Mouse (Mus musculus) hindbrain, embryonic 13.5 days (tissue): ENCODE measurements around the gene Gm16442. TPM values are rescaled to one million over a fixed set of nuclear protein-coding genes. Genes with fewer than 3 reads are reported as not detected.
"Not testable (repeated sequence)": the region's sequence is repeated elsewhere in the genome, so short reads cannot be mapped to it uniquely, and the experiment has no call there.

Source experiments
- ATAC-seq: fragments of 200-750 bp; cut with Nextera tagmentation; 2 replicates; pipeline ENCODE4 v1.8.0; 2017; ENCODE audit warnings: moderate TSS enrichment; ENCODE audit not compliant: low FRiP score
- H3K27ac ChIP-seq: fragments of 300-500 bp; sonication (generic); 2 replicates; pipeline ENCODE4 v1.5.1; 2015; ENCODE audit warnings: inconsistent platforms, mild to moderate bottlenecking, moderate library complexity
- H3K27me3 ChIP-seq: fragments of 300-500 bp; sonication (generic); 2 replicates; pipeline ENCODE4 v1.6.1; 2015; ENCODE audit warnings: mild to moderate bottlenecking, inconsistent platforms
- H3K36me3 ChIP-seq: fragments of 300-500 bp; sonication (generic); 2 replicates; pipeline ENCODE4 v1.6.1; 2015; ENCODE audit warnings: mild to moderate bottlenecking, inconsistent platforms
- H3K4me1 ChIP-seq: fragments of 300-500 bp; sonication (generic); replicated peaks from 2 replicates; pipeline ENCODE4 v1.6.1; 2015; ENCODE audit warnings: inconsistent platforms
- H3K4me2 ChIP-seq: fragments of 300-500 bp; sonication (generic); 2 replicates; pipeline ENCODE4 v1.6.1; 2015; ENCODE audit warnings: inconsistent platforms, mild to moderate bottlenecking, moderate library complexity
- H3K4me3 ChIP-seq: fragments of 300-500 bp; sonication (generic); 2 replicates; pipeline ENCODE4 v1.5.1; 2015; ENCODE audit warnings: mild to moderate bottlenecking, inconsistent platforms
- H3K9ac ChIP-seq: fragments of 300-500 bp; sonication (generic); 2 replicates; pipeline ENCODE4 v1.6.1; 2015; ENCODE audit warnings: mild to moderate bottlenecking, inconsistent platforms
- H3K9me3 ChIP-seq: fragments of 300-500 bp; sonication (generic); 2 replicates; pipeline ENCODE4 v1.6.1; 2016; ENCODE audit warnings: inconsistent platforms
- WGBS: fragments of 180-500 bp; shearing (Covaris S2); methylation state at CpG from one replicate; pipeline ENCODE4 v1.1.7; 2015; 5-methylcytosine and 5-hydroxymethylcytosine counted together
- polyA plus RNA-seq: library from polyadenylated mRNA; unstranded; fragments of >200 nt; fragmentation: Nextera tagmentation; extraction: Ambion mirVana; gene quantifications from 2 replicates; pipeline ENCODE4 v1.2.1, GENCODE M21; 2015

Gm16442 gene
- polyA plus RNA-seq = not detected in 2 replicates

DNA sequence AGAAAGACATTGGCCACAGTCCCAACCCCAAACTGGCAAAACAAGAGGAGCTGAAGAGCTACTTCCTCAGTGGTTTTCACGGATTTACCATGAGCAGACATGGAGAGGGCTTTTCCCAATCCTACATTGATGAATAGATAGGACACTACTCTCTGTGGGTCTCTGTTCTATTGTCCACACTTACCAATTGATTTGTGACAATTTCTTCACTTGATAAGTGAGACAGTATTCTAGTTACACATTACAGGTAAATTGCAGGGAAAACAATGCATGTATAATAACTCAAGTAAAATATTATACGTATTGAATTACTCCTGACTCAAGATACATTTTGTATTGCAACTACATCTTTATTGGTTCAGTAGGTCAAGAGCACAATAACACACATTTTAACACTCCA is at the start of gene Gm16442:
TSS of gene Gm16442 (minus strand) at position 101 of the 400 bp plus-strand sequence.
- not testable (repeated sequence) for H3K4me2 ChIP-seq

DNA sequence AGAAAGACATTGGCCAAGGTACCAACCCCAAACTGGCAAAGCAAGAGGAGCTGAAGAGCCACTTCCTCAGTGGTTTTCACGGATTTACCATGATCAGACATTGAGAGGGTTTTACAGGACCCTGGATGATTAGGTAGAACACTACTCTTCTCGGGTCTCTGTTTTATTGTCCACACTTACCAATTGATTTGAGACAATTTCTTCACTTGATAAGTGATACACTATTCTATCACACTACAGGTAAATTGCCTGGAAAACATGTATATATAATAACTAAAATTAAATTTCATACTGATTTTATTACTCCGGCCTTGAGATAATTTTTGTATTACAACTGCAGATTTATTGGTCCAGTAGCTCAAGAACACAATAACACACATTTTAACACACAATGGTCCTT is 45.9 kb upstream of the Gm16442 start, which contains the start of gene Vmn1r94:
TSS of gene Vmn1r94 (minus strand) at position 101 of the 400 bp plus-strand sequence.
- H3K4me3 ChIP-seq, H3K27me3 ChIP-seq, H3K27ac ChIP-seq, H3K4me1 ChIP-seq, H3K9me3 ChIP-seq, H3K9ac ChIP-seq, ATAC-seq, H3K36me3 ChIP-seq, H3K4me2 ChIP-seq: not testable (repeated sequence)
- WGBS = no CpG with 5 or more reads among the region's 3 CpGs

More for the DNA sequence above, at the start of gene Gm16442:
- no CpG with 5 or more reads among the region's 2 CpGs for WGBS
- ATAC-seq, H3K9ac ChIP-seq, H3K9me3 ChIP-seq, H3K4me1 ChIP-seq, H3K27ac ChIP-seq, H3K4me3 ChIP-seq, H3K36me3 ChIP-seq, H3K27me3 ChIP-seq: not testable (repeated sequence)

DNA sequence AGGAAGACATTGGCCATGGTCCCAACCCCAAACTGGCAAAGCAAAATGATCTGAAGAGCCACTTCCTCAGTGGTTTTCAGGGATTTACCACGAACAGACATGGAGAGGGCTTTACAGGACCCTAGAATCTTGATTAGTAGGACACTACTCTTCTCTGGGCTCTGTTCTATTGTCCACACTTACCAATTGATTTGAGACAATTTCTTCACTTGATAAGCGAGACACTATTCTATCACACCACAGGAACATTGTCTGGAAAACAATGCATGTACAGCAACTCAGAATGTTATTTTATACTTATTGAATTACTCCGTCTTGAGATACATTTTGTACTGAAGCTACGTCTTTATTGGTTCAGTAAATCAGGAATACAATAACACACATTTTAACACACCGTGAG is 16.6 kb upstream of the Gm16442 start, which contains the start of gene Vmn1r93:
TSS of gene Vmn1r93 (minus strand) at position 101 of the 400 bp plus-strand sequence.
- not testable (repeated sequence) for H3K27me3 ChIP-seq, H3K36me3 ChIP-seq, H3K27ac ChIP-seq, H3K4me3 ChIP-seq, H3K4me2 ChIP-seq, ATAC-seq, H3K4me1 ChIP-seq, H3K9ac ChIP-seq, H3K9me3 ChIP-seq
- no CpG with 5 or more reads among the region's 5 CpGs for WGBS

DNA sequence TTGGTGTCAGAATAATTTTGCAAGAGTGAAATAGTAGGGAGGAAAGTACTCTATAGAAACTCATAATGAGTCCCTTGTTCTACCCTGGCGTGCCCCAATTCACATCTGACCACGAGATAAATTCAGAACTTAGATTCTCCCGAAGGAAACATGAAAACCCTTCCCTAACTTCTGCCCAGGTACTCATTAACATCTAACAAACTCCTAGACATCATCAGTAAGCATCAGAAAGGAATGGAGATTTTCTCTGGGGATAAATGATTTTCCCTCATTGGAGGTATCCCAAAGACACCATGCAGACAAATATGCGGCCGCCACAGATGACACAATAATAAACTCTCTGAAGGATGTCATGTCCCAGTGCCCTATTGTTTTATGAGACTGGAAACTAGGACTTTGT is 23.0 kb downstream of the Gm16442 start, which contains the start of gene Vmn1r91:
TSS of gene Vmn1r91 (plus strand) at position 301 of the 400 bp plus-strand sequence.
- WGBS = 84% methylated on average over 5 of the region's 5 CpGs

DNA sequence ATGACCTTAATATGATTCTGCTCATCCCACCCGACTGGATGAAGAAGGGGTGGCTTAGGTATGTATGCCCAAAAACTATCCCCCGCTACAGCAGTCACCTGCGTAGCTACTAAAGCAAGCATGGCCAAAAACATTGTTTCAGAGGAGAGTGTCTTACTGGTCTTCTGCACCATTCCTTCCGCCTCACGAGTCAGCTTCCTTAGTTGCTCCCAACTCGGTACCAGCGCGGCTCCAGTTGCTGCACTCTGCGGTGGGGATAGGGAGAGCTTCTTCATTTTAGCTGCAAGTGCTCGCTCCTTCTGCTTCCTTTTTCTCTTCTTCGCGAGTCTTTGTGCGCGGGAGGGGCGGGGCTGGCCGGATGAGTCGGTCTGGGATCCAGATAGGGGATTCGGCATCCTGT is 44.3 kb downstream of the Gm16442 start:
- not testable (repeated sequence) for H3K4me2 ChIP-seq, H3K36me3 ChIP-seq, H3K4me1 ChIP-seq, H3K4me3 ChIP-seq, H3K9me3 ChIP-seq, H3K27ac ChIP-seq, H3K9ac ChIP-seq, ATAC-seq, H3K27me3 ChIP-seq
- WGBS = 76% methylated on average over 18 of the region's 18 CpGs

More for the DNA sequence above, 23.0 kb downstream of the Gm16442 start, which contains the start of gene Vmn1r91:
- not testable (repeated sequence) for H3K27ac ChIP-seq, ATAC-seq, H3K27me3 ChIP-seq, H3K9me3 ChIP-seq, H3K36me3 ChIP-seq, H3K4me1 ChIP-seq, H3K9ac ChIP-seq, H3K4me2 ChIP-seq, H3K4me3 ChIP-seq

Other genes starting within 250 kb of the Gm16442 start
- not detected in 2 replicates for gene Ceacam19, start 234.6 kb downstream of the Gm16442 start, polyA plus RNA-seq
- 7.8 and 9.4 TPM in 2 replicates for gene Pvr, start 201.4 kb downstream of the Gm16442 start, polyA plus RNA-seq
- gene Igsf23, start 171.8 kb downstream of the Gm16442 start, polyA plus RNA-seq = 0.13 TPM in 1 of 2 replicates, not detected in the other
- gene Ceacam20, start 157.2 kb downstream of the Gm16442 start, polyA plus RNA-seq = not detected in 2 replicates
- not detected in 2 replicates for gene Nlrp9b, start 131.1 kb downstream of the Gm16442 start, polyA plus RNA-seq
- not detected in 2 replicates for gene Vmn1r91, start 22.9 kb downstream of the Gm16442 start, polyA plus RNA-seq
- gene Vmn1r93, start 16.5 kb upstream of the Gm16442 start, polyA plus RNA-seq = not detected in 2 replicates
- not detected in 2 replicates for gene Vmn1r94, start 45.8 kb upstream of the Gm16442 start, polyA plus RNA-seq
- not detected in 2 replicates for gene Vmn1r95, start 71.1 kb upstream of the Gm16442 start, polyA plus RNA-seq
- not detected in 2 replicates for gene Gm6164, start 83.0 kb upstream of the Gm16442 start, polyA plus RNA-seq
- gene Gm4498, start 111.2 kb upstream of the Gm16442 start, polyA plus RNA-seq = not detected in 2 replicates
- gene Gm5890, start 140.3 kb upstream of the Gm16442 start, polyA plus RNA-seq = not detected in 2 replicates
- not detected in 2 replicates for gene Gm4133, start 211.5 kb upstream of the Gm16442 start, polyA plus RNA-seq